Mouse (Mus musculus): ENCODE data around the gene Gm21541.
"Not testable (repeated sequence)": the region's sequence is repeated elsewhere in the genome, so short reads cannot be mapped to it uniquely, and the experiment has no call there.

Gm21541 gene

GRCm38 (mm10) chr4:41903310-41903709 is at the start of gene Gm21541:
Gene Gm21541, plus strand, starts transcription at chr4:41903610.
- not testable (repeated sequence) for DNase-seq

DNA sequence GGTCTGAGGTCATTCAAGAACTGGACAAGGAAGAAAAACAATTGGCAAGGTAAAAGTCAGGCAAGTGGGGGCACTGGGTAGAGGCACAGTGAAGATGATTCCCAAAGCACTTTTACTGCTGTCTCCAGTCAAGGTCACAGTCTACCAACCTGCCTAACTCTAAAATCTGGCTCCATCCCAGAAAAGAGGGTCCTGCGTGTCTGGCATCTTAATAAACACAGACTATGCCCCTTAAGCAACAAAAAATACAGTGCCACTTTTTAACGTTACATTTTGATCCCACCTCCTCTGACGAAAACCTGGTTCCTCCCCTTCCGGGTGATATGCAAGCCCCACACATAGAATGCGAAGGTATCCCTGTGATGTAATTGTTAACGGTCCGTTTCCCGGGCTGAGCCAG is 37.9 kb downstream of the Gm21541 start, which contains the start of gene Gm20878:
TSS of gene Gm20878 (plus strand) at position 301 of the 400 bp plus-strand sequence.
- DNase-seq: not testable (repeated sequence)

Measured in kidney, postnatal 10 days (tissue).